Mouse (Mus musculus) liver, embryonic 14.5 days (tissue): ENCODE measurements around the gene Atf7ip.

ENCODE experiments used
- CTCF ChIP-seq: IDR thresholded peaks from 2 replicates; pipeline ENCODE4 v1.5.1; 2016; ENCODE audit warnings: antibody characterized with exemption, low read depth, control low read depth
- EP300 ChIP-seq: IDR thresholded peaks from 2 replicates; pipeline ENCODE4 v1.6.1; 2016; ENCODE audit warnings: antibody characterized with exemption, low read depth

GRCm38 (mm10) chr6:136646207-136646606, 140.2 kb downstream of the Atf7ip start:
- TF ChIP-seq CTCF (no peak), EP300 (no peak)
